Mouse (Mus musculus) thymus, postnatal 0 days (tissue): ENCODE data around the gene Cyp11a1. TPM values are rescaled to one million over a fixed set of nuclear protein-coding genes. Genes with fewer than 3 reads are reported as not detected.

ENCODE experiments used
- DNase-seq: peaks from one replicate; pipeline ENCODE4 v3.0.0-alpha.2; 2015; ENCODE audit warnings: low spot score
- polyA plus RNA-seq: library from polyadenylated mRNA; unstranded; fragments of >200 nt; fragmentation: Nextera tagmentation; extraction: Ambion mirVana; gene quantifications from 2 replicates; pipeline ENCODE4 v1.2.1, GENCODE M21; 2015

The Cyp11a1 gene
- polyA plus RNA-seq, 1 experiment from 2014 or later, result 2.7 TPM

DNA sequence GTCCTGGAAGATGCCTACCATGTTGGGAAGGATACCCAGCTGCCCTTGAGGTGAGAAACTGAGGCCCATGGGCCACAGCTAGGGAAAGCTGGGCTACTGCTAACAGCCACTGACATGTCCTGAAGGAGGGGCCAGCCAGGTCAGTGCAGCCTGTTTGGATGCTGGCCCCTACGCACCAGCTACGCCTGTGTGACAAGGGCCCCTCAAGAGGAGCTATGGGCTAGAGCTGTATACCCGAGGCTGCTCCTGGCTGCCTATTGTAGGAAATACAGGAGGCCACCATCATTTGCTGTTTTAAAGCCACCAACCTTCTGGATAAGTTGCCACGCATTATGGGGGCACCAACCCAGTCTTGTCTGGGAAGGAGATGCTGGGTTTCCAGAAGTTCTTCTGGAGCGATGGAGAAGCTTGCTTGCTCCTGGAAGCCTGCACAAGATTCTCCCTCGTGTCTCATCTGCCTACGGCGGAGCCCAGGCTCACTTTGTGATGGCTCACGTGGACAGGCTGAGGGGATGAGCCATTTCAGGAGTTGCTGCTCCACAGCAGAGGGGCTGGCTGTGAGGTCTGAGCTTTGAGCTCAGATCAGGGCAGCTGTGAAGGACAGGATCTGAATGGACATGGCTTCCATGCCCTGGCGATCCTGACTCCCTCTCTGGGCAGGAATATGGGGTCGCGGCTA lies 2.3 kb downstream of the Cyp11a1 start:
- DNase-seq, result no peak

DNA sequence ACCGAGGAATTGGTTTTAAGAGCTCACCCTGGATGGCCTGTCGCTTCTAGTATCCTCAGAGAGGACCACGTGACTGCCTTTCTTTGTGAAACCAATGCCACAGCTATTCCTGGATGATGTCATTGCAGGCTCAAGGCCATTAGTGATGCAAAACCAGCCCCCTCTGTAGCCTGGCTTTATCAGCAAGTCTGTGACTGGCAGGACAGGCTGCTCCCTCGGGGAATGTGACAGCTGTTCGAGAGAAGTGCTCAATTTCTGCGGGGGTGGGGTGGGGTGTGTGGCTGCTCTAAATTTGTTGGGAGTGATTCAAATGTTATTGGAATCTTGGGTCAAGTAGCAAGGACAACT lies 2.8 kb downstream of the Cyp11a1 start:
- DNase-seq, result no peak

DNA sequence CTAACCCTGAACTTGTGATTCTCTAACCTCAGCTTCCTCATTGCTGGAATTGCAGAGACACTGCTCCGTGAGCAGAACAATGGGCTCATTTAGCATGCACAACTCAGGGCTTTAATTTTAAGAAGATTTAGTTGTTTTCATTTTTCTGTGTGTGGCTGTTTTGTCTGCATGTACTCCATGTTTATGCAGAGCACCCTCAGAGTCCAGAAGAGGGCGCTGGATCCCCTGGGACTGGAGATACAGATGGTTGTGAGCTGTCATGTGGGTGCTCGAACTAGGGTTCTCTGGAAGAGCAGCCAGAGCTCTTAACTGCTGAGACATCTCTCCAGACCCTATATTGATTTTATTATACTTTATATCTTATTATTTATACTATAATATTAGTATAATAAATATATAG lies 3.4 kb downstream of the Cyp11a1 start:
- no peak for DNase-seq

DNA sequence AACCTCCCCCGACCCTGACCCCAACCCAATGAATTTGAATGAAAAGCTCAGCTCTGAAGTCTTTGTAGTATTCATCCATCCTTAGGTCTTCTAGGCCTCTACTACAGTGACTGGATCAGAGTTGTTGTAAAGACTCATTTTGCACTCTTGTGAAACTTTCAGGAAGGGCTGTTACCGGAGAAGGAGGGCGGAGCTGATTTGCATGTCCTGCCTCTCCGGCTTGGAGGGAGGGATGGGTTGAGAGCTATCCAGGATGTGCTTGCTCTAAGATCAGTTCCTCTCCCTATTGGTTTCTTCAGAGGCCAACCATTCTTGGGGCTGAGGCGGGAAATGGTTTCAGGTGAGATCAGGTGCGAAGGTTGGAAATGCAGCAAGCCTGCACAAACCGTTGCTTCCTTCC lies 4.8 kb downstream of the Cyp11a1 start:
- no peak for DNase-seq

DNA sequence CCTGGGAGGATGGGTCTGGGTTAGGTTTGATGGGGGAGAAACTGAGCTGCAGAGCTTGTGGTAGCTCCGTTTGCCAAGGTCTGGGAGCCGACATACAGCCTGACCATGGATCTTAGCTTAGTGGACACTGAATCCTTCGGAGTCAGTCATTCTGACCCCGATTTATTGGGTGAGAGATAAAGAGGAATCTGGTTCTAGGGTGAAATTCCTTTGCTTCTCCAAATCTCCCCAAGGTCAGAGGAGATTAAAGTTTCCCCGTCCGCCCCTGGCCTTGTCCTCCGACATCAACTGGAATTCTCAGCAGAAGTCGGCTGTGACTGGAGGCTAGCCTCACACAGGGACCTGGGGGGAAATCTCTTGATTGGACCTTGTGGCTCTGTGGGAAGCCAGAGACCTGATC lies 5.3 kb downstream of the Cyp11a1 start:
- no peak for DNase-seq

DNA sequence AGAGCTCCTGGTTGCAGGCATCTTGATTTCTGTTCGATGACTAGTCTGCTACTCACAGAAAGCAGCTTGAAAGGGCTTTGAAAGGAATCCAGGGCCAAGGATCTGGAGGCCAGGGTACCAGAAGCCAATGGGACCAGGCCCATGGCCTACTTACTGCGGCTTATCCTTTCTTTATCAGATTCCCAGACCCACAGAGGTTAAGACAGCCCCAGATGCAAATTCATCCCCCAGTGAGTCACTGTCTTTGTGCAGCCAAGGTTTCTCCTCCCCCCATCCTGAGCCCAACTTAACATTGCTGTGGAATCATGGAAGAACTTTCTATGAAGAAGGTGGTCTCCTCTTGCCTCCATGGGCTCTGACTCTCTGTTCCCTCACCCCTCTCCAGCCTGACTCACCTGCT lies 6.3 kb downstream of the Cyp11a1 start:
- DNase-seq, result no peak

DNA sequence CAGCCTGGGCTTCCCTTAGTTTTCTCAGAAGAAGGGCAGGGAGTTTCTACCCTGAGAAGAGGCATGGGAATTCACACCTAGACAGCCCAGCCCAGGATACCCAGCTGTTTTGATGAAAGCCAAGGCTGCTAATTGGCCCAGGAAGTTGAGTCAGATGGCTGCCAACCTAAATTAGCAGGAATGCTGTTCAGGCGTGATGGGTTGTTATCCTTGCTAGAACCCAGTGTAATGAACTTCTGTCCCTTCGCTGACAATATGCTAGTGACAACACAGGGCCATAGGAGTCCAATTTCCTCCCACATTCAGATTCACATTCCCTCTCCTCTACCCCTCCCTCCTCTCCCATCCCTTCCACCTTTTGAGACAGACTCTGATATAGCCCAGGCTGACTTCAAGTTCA lies 6.7 kb downstream of the Cyp11a1 start:
- DNase-seq, result no peak

DNA sequence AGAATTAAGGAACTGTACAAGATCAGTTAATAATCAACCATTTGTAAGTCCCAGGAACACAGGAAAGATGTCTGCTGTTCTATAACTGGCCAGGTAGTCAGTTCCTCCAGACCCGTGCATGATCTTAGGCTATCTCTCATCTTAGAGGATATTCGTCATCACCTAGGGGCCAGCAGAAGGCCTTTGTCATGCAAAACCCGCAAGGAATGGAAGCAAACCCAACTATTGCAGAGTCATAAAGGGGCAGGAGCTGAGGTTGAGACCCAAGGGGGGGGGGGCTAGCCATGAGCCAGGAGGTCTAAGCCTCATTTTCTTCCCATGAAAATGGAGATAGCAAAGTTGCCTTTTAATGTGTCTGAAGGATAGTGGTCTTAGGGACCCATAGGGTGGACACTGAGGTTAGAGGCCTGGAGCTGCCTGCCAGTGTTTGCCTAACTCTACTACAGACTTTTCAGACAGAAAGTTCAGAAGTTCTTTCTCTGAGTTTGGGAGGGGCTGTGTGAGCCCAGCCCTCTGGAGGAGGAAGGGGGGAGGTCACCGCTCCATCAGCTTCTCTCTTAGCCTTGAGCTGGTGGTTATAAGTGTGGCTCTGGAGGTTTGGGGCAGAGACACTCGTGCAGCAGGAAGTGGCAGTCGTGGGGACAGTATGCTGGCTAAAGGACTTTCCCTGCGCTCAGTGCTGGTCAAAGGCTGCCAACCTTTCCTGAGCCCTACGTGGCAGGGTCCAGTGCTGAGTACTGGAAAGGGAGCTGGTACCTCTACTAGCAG lies 8.4 kb downstream of the Cyp11a1 start:
- no peak for DNase-seq

DNA sequence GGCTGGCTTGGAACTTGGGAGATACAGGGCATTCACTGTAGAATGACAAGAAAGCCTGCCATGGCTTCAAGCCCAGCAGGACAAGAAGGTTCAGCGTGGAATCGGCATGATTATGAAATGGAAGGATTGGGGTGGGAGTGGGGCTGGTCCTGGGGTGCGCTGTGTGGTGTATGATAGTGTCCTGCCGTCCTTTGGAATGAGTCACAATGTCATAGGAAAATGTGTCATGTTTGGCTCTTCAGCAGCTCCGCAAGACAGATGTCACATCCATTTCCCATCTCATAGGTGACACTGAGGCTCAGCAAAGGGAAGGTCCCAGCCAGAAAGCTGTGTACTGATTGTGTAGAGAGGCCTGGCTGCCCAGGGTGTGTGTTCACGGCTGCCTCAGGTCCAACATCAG lies 9.6 kb downstream of the Cyp11a1 start:
- DNase-seq, result no peak

DNA sequence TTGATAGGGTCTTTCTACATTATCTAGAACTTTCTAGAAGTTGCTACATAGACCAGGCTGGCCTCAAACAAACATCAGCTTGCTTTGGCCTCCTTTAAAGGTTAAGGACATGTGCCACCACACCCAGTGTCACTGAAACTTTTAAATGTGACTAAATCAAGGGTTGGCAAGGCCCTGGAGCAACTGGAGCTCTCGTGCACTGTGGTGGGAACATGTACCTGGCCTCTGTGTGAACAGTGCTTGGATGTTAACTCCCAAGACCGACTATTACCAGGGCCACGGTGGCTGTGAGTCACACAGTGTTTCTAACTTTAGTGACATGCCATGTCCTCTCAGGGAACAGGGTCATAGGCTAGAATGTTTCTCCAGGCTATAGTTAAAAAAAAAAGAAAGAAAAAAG lies 10.8 kb downstream of the Cyp11a1 start:
- no peak for DNase-seq

DNA sequence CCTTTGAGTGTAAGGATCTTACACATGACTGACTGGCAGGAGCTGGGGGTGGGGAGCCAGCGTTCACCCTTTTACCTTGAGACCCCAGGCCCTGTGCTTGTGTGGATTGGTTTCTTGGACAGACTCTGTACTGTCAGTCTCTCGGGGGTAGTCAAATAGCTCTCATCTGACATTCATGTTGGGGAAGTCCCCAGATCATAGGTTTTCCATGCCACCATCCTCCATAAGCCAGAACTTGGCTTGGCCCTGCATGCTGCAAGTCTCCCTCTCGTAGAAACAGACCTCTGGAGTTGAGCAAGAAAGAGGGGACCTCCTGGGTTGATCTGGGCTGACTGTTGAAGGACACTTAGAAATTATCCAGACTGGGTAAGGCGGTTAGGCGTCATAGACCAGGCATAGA lies 12.2 kb downstream of the Cyp11a1 start:
- DNase-seq, result no peak

DNA sequence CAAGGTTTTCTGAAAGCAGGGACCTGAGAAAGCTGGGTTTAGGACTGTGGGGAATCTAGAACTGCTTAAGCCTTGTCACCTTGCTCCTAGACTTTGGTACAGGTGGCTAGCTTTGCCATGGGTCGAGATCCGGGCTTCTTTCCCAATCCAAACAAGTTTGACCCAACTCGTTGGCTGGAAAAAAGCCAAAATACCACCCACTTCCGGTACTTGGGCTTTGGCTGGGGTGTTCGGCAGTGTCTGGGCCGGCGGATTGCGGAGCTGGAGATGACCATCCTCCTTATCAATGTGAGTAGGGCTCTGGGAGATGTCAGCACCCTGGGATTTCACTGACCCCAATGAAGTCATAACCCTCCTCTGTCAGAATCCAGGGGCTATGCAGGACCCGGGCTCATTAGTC lies 19.8 kb downstream of the Cyp11a1 start:
- no peak for DNase-seq

DNA sequence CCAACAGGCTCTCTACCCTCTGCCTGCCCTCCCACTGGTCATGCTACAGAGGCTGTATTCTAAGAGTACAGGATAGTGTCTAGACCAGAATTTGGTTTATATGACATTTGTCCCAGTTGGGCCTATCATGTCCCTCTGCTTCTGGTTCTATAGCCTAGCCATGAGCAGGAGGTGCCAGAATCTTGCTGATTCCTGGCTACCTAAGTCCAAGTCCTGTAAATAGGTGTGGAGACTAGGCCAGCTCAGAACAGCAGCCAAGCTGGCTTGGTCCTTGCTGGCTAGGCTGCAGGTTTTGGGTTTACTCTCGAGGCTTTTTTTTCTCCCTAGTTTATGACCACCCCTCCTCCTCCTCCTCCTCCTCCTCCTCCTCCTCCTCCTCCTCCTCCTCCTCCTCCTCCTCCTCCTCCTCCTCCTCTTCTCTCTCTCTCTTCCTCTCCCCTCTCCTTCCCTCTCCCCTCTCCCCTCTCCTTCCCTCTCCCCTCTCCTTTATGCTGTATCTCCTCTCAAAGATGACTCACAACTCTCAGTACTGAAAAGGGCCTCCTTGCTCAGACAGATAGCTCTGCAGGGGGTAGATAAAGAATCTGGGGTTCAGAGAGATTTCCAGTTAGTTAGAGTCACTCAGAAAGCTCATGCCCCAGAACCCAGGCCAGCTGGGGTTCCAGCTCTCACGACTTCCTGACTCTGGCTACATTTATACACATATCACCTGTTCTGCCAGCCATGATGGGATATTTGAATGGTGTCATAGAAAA lies 21.4 kb downstream of the Cyp11a1 start:
- no peak for DNase-seq

DNA sequence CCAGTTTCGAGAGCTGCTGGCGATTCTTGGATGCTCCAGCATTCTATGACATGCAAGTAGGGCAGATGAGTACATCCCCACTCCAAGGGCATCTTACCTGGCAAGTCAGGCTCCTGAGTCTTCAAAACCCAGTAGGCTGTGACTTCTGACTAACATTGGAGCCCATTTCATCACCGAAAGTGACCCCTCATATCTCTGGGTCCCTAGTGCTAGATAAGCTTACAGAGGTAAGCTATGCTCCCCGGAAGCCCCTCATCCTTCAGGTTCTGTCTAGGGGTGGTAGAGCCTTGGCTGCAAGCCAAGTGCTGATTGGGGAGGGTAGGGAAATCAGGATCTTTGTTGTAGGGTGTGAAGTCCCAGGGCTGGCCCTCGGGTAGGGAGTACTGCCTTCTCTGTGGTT lies 22.6 kb downstream of the Cyp11a1 start:
- no peak for DNase-seq

DNA sequence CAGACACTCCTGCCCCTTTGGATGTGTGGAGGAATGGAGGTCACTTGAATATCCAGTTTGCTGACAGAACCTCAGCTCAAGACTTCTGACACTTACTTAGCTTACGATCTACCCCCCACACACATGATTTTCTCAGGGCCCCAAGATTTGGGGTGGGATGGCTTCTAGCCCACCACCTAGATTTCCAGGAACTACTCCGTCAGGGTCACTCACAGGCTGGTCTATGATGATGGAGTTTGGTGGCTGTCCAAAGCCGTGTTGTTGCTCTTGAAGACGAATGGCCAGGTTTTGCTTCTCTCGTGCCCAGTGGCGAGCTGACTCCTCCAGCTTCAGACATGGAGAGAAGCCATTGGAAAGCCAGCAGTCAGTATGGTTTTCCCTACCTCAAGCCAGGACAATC lies 23.4 kb downstream of the Cyp11a1 start:
- no peak for DNase-seq

DNA sequence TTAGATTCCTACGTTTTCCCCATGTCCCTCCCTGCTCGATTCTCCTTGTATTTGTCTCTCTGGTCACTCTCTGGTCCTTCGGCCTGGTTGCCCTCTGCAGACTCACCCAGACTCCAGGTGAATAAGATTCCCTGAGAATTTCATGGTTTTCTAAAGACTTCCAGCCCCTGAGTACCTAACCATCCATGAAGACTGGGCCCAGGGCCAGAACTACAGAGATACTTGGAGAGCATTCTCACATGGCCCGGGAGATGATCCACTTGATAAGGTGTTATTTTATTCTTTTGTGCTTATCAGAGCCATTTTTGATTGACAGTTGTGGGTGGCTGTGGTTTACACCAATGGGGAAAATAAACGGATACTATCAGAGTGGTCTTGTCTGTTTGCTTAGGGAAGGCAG lies 25.7 kb downstream of the Cyp11a1 start:
- no peak for DNase-seq

DNA sequence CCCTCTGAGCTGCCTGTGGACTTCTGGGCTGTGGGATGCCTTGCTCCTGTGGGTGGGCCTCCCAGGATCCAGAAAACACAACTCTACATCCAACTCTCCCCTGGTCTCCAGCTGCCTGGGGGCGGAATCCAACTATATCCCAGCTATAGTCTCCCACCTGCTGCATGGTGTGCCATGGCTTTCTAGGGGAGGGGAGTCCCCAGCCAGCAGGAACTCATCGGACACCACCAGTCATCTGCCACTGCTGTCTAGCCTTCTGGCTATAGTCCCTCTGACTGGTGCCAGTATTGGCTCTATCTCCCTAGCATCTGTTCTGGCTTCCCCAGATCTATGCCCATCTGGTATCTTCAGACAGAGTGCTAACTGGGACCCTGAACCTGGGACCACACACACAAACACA lies 29.3 kb downstream of the Cyp11a1 start:
- no peak for DNase-seq

DNA sequence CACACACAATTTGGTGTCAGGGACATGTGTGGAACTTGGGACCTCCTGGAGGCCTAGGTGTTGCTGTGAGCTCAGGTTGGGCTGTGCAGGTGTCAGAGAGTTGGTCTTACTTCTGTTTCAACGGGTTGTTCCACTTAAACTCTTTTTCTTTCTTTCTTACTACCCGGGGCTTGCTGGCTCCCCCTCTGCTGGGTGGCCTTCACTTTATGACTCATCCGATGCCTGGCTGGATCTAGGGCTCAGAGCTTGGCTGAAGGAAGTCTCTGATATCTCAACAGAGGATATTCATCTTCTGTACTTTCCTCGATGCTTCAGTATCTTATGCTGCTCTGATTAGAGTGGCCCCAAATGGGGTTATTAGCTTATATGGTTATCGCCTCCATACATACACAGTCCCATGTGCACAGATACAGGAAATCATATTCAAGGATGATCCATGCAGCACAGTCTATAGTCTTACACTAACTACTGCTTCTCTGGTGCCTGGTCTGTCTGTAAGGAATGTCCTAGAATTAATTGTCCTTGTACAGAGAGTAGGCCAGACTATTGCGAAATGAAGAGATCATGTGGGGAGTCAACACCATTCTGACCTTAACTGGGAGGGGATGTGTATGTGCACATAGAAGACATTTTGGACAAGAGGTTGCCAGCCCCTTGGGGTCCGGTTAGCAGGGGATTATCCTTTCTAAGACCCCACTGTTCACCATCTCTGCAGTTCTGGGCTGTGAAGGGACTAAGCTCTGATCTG lies 29.9 kb downstream of the Cyp11a1 start:
- no peak for DNase-seq

DNA sequence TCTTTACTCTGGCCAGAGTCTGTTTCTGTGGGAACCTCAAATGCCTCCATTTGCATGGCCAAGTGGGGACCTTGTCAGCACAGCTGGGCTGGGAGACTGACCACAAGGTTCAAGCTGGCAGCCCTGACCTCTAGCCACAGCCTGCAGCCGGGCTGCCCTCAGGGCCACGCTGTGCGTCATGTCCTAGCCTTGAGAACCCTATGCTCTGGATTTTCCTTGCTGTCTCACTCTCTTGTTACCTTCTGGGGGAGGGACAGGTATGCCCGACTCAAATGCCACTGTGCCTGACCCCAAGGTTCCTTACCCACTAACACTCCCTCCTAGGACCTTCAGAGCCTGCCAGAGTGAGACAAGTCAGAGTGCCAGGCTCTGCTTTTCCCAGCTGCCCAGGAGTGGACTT lies 30.8 kb downstream of the Cyp11a1 start:
- DNase-seq, result no peak

DNA sequence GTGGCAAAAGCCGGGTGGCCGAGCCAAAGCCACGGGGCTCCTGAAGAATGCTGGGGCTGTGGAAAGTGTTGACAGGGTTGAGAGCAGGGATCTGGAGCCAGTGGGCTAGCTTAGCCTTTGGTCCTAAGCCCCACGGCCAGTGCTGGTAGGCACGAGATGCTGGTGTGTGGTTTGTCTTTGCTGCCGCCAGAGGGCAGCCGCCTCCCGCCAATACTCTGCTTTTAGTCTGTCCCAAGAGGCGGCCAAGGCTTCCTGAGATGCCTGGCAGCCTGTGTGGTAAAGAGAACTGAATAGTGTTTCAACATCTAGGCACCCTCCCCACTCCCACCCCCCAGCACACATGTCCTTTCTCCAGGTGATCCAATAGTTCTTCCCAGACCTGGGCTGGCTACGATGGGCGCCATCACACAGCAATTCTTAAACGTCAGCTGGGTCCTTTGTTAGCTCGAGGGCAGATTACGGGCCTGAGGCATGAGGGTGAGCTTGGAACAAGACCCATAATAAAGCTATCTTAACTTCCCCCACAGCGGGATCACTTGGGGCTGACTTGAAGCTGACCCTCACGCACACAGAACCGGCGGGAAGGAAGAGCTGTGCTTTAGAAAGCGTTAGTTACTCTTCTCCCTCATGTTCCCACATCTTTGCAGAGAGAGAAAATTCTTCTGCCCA lies 32.4 kb downstream of the Cyp11a1 start:
- DNase-seq, result peak; percentile 74

DNA sequence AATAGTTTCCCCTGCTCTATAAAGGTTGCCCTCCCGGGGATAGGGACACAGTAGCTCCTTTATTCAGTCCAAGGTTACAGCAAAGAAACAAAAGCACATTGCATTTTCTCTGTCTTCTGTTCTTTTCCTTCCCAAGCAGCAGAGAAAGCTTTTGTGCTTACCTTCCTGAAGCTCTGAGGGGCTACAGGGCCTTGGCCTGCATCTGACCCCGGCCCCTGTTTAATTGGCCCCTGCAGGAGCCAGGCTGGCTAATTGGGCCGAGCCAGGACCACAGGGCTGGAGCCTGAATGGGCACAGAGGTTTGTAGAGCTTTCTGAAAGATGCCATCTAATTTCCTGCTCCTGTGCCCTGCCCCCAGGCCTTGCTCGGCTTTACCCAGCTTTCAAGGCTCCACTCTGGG lies 34.8 kb downstream of the Cyp11a1 start:
- DNase-seq, result no peak
